Mouse (Mus musculus): ENCODE data around the gene Cd300c. TPM values are rescaled to one million over a fixed set of nuclear protein-coding genes. Genes with fewer than 3 reads are reported as not detected.
"Not testable (repeated sequence)": the region's sequence is repeated elsewhere in the genome, so short reads cannot be mapped to it uniquely, and the experiment has no call there.

The Cd300c gene
- polyA plus RNA-seq, 1 experiment from 2014 or later, result not detected

DNA sequence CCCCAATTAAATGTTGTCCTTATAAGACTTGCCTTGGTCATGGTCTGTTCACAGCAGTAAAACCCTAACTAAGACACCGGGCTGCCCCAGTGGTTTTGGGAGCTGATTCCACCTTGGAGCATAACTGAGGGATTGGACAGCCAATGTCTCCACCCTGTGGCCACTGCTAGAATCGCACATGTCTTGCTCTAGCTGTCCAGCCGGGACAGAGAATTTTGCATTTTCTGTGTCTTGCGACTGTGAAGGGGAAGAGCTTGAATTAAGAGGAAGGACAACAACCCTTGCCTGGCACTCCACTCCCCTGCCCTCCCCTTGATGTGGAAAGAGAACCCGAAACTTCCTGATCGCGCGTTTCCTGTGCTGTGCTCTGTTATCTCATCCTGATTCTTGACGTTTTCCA lies 56.1 kb downstream of the Cd300c start:
- H3K27me3 ChIP-seq (replicated peaks; ENCODE audit: control insufficient read depth, insufficient read depth, low read length), result no peaks in the 10 kb centered on the region
- no peak overlapping the region for H3K9ac ChIP-seq (ENCODE audit: low read length)
- no peaks in the 10 kb centered on the region for H3K9me3 ChIP-seq (ENCODE audit: control insufficient read depth, low read length)
- WGBS, result 12% methylated on average over 9 of the region's 9 CpGs
- ATAC-seq (replicated peaks; ENCODE audit: low FRiP score, low TSS enrichment, low read depth), result 0 out of 2 replicates have a peak, but pooled peaks have one; percentile 43
- H3K4me3 ChIP-seq (ENCODE audit: low read depth, low read length), result no peak overlapping the region
- H3K4me2 ChIP-seq (ENCODE audit: low read length), result no peak overlapping the region
- H3K36me3 ChIP-seq (ENCODE audit: control insufficient read depth, insufficient read depth, low read length), result no peaks in the 10 kb centered on the region
- H3K4me1 ChIP-seq (replicated peaks; ENCODE audit: control insufficient read depth, insufficient read depth, low read length), result no peaks in the 10 kb centered on the region
- peak; percentile 92 for DNase-seq (ENCODE audit: low spot score)
- no peak overlapping the region for H3K27ac ChIP-seq (ENCODE audit: low read depth)

DNA sequence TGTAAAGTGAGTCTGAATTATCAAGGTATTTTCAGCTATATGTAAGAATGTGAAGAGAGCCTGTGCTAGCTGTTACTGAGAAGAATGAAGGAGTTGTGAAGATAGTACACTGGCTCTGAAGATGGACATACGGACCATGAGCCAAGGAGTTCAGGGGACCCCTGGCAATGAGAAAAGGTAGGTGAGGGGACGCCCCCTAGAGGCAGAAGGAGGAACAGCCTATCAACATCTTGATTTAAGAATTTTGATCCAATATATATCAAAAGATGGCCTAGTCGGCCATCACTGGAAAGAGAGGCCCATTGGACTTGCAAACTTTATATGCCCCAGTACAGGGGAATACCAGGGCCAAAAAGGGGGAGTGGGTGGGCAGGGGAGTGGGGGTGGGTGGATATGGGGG lies 59.4 kb downstream of the Cd300c start:
- not testable (repeated sequence) for H3K27me3 ChIP-seq (replicated peaks; ENCODE audit: control insufficient read depth, insufficient read depth, low read length); DNase-seq (ENCODE audit: low spot score); H3K9me3 ChIP-seq (ENCODE audit: control insufficient read depth, low read length); H3K4me3 ChIP-seq (ENCODE audit: low read depth, low read length); ATAC-seq (replicated peaks; ENCODE audit: low FRiP score, low TSS enrichment, low read depth); H3K4me2 ChIP-seq (ENCODE audit: low read length); H3K36me3 ChIP-seq (ENCODE audit: control insufficient read depth, insufficient read depth, low read length); H3K4me1 ChIP-seq (replicated peaks; ENCODE audit: control insufficient read depth, insufficient read depth, low read length); H3K9ac ChIP-seq (ENCODE audit: low read length); H3K27ac ChIP-seq (ENCODE audit: low read depth)
- WGBS, result 44% methylated on average over 3 of the region's 3 CpGs

DNA sequence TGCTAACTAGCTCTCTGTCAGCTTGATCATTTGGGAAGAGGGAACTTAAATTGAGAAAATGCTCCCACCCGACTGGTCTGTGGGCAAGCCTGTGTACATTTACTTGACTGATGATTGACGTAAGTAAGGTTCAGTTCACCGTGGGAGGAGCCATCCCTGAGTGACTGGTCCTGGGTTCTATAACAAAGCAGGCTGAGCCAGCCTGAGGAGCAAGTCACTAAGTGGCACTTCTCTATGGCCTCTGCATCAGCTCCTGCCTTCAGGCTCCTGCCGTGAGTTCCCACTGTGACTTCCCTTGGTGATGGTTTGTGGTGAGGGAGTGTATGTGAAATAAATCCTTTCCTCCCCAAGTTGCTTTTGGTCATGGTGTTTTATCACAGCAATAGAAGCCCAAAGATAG lies 60.9 kb downstream of the Cd300c start:
- Histone ChIP-seq H3K36me3 (ENCODE audit: control insufficient read depth, insufficient read depth, low read length) (no peaks in the 10 kb centered on the region), H3K9me3 (ENCODE audit: control insufficient read depth, low read length) (no peaks in the 10 kb centered on the region), H3K4me2 (ENCODE audit: low read length) (no peak overlapping the region), H3K4me3 (ENCODE audit: low read depth, low read length) (no peak overlapping the region), H3K27me3 (replicated peaks; ENCODE audit: control insufficient read depth, insufficient read depth, low read length) (no peaks in the 10 kb centered on the region), H3K4me1 (replicated peaks; ENCODE audit: control insufficient read depth, insufficient read depth, low read length) (no peaks in the 10 kb centered on the region), H3K9ac (ENCODE audit: low read length) (no peak overlapping the region), H3K27ac (ENCODE audit: low read depth) (no peak overlapping the region)
- ATAC-seq (replicated peaks; ENCODE audit: low FRiP score, low TSS enrichment, low read depth) (no peak), DNase-seq (ENCODE audit: low spot score) (no peak)
- 54% methylated on average over 4 of the region's 4 CpGs for WGBS

DNA sequence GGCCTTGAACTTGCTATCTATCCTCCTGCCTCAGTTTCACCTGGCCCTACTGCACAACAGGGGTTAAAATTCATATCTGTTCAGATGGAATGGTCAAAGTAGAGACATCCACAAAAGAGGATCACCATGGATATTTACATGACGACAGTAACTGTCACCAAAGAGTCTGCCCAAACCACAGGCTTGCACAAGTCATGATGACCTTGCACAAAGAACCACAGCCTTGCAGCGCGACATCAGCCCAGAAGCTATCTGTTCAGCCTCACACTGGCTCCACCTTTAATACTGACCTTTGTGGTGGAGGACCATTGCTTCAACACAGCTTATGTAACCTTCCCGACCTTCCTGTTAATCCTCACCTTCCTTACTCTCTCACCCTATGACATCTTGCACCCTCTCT lies 61.4 kb downstream of the Cd300c start:
- 79% methylated on average over 4 of the region's 4 CpGs for WGBS
- no peak overlapping the region for H3K27ac ChIP-seq (ENCODE audit: low read depth)
- H3K36me3 ChIP-seq (ENCODE audit: control insufficient read depth, insufficient read depth, low read length), result no peaks in the 10 kb centered on the region
- no peaks in the 10 kb centered on the region for H3K27me3 ChIP-seq (replicated peaks; ENCODE audit: control insufficient read depth, insufficient read depth, low read length)
- ATAC-seq (replicated peaks; ENCODE audit: low FRiP score, low TSS enrichment, low read depth) (no peak), DNase-seq (ENCODE audit: low spot score) (no peak)
- no peaks in the 10 kb centered on the region for H3K9me3 ChIP-seq (ENCODE audit: control insufficient read depth, low read length)
- no peak overlapping the region for H3K4me2 ChIP-seq (ENCODE audit: low read length)
- no peaks in the 10 kb centered on the region for H3K4me1 ChIP-seq (replicated peaks; ENCODE audit: control insufficient read depth, insufficient read depth, low read length)
- H3K4me3 ChIP-seq (ENCODE audit: low read depth, low read length), result no peak overlapping the region
- no peak overlapping the region for H3K9ac ChIP-seq (ENCODE audit: low read length)

Other genes starting within 250 kb of the Cd300c start
- gene Dnaic2, start 241.7 kb downstream of the Cd300c start, polyA plus RNA-seq (2014; fragmentation: Nextera tagmentation; extraction: Ambion mirVana), result 0.14 and 0.24 TPM in 2 replicates
- gene Kif19a, start 203.8 kb downstream of the Cd300c start, polyA plus RNA-seq (2014; fragmentation: Nextera tagmentation; extraction: Ambion mirVana), result 0.27 and 1.2 TPM in 2 replicates
- 1.2 and 2.9 TPM in 2 replicates for gene Btbd17, start 173.2 kb downstream of the Cd300c start, polyA plus RNA-seq (2014; fragmentation: Nextera tagmentation; extraction: Ambion mirVana)
- 0.16 TPM in 1 of 2 replicates, not detected in the other for gene Gpr142, start 170.2 kb downstream of the Cd300c start, polyA plus RNA-seq (2014; fragmentation: Nextera tagmentation; extraction: Ambion mirVana)
- gene Gprc5c, start 118.0 kb downstream of the Cd300c start, polyA plus RNA-seq (2014; fragmentation: Nextera tagmentation; extraction: Ambion mirVana), result 21.8 and 23.6 TPM in 2 replicates
- 0.89 and 1.3 TPM in 2 replicates for gene Cd300a, start 79.1 kb downstream of the Cd300c start, polyA plus RNA-seq (2014; fragmentation: Nextera tagmentation; extraction: Ambion mirVana)
- gene Cd300lb, start 34.8 kb downstream of the Cd300c start, polyA plus RNA-seq (2014; fragmentation: Nextera tagmentation; extraction: Ambion mirVana), result 0.20 and 0.36 TPM in 2 replicates
- gene Cd300ld, start 20.8 kb upstream of the Cd300c start, polyA plus RNA-seq (2014; fragmentation: Nextera tagmentation; extraction: Ambion mirVana), result 0.13 and 0.15 TPM in 2 replicates
- gene Cd300c2, start 32.7 kb upstream of the Cd300c start, polyA plus RNA-seq (2014; fragmentation: Nextera tagmentation; extraction: Ambion mirVana), result 1.7 and 3.0 TPM in 2 replicates
- not detected in 2 replicates for gene Cd300ld2, start 47.0 kb upstream of the Cd300c start, polyA plus RNA-seq (2014; fragmentation: Nextera tagmentation; extraction: Ambion mirVana)
- gene Cd300ld4, start 57.9 kb upstream of the Cd300c start, polyA plus RNA-seq (2014; fragmentation: Nextera tagmentation; extraction: Ambion mirVana), result not detected in 2 replicates
- gene Cd300ld5, start 68.6 kb upstream of the Cd300c start, polyA plus RNA-seq (2014; fragmentation: Nextera tagmentation; extraction: Ambion mirVana), result not detected in 2 replicates
- gene Cd300ld3, start 79.3 kb upstream of the Cd300c start, polyA plus RNA-seq (2014; fragmentation: Nextera tagmentation; extraction: Ambion mirVana), result not detected in 2 replicates
- gene Cd300e, start 93.0 kb upstream of the Cd300c start, polyA plus RNA-seq (2014; fragmentation: Nextera tagmentation; extraction: Ambion mirVana), result 0.08 and 0.19 TPM in 2 replicates
- gene Rab37, start 122.3 kb upstream of the Cd300c start, polyA plus RNA-seq (2014; fragmentation: Nextera tagmentation; extraction: Ambion mirVana), result 3.3 and 5.0 TPM in 2 replicates
- 0.27 and 1.0 TPM in 2 replicates for gene Cd300lf, start 164.8 kb upstream of the Cd300c start, polyA plus RNA-seq (2014; fragmentation: Nextera tagmentation; extraction: Ambion mirVana)
- gene Slc9a3r1, start 194.2 kb upstream of the Cd300c start, polyA plus RNA-seq (2014; fragmentation: Nextera tagmentation; extraction: Ambion mirVana), result 157 and 165 TPM in 2 replicates
- gene Tmem104, start 218.3 kb upstream of the Cd300c start, polyA plus RNA-seq (2014; fragmentation: Nextera tagmentation; extraction: Ambion mirVana), result 7.0 and 8.3 TPM in 2 replicates
- gene Nat9, start 218.7 kb upstream of the Cd300c start, polyA plus RNA-seq (2014; fragmentation: Nextera tagmentation; extraction: Ambion mirVana), result 16.4 and 16.7 TPM in 2 replicates